In genomic region chr4:77880213-77880612, GRCm38 (mm10) we compare ENCODE assay signal across 19 mouse cellular contexts.
DNase-seq lines count a peak whose midpoint lies in the region; ATAC-seq and TF ChIP-seq lines count a peak whose summit lies in the region.
"Had no signal": no experiment of that assay in that cellular context is flagged by ENCODE, and none has a peak within 500 bp of the region (broad histone marks: within the 10 kb centered on the region; RNA-seq: fewer than 3 reads in every experiment).

No protein-coding gene starts in this region.

- no peak for TF ChIP-seq CTCF in heart, adult 2 months (IDR thresholded peaks at IDR 0.05)

- peak; percentile 30; the same call in 1 of the 2 replicates for ATAC-seq in midbrain, embryonic 11.5 days (ENCODE audit: low FRiP score)
- ATAC-seq in midbrain, embryonic 16.5 days: no peak
- ATAC-seq in midbrain, embryonic 15.5 days (replicated peaks): 0 out of 2 replicates have a peak, but pooled peaks have one; percentile 30
- 0 out of 2 replicates have a peak, but pooled peaks have one; percentile 35 for ATAC-seq in monocyte, adult 5-6 weeks (replicated peaks; ENCODE audit: insufficient number of reproducible peaks, low FRiP score, low TSS enrichment, poor library complexity, severe bottlenecking)
- ATAC-seq: forebrain, embryonic 14.5 days; hindbrain, embryonic 16.5 days; Patski had no signal

- 41% methylated on average over 2 of the region's 2 CpGs for WGBS in heart, adult 2 months
- WGBS in midbrain, embryonic 11.5 days: 44% methylated on average over 2 of the region's 2 CpGs
- 38% methylated on average over 2 of the region's 2 CpGs for WGBS in midbrain, embryonic 16.5 days
- WGBS in midbrain, embryonic 15.5 days: 39% methylated on average over 2 of the region's 2 CpGs
- 50% methylated on average over 2 of the region's 2 CpGs for WGBS in midbrain, embryonic 10.5 days

- H3K79me2 ChIP-seq in heart, adult 2 months (replicated peaks; ENCODE audit: control insufficient read depth, insufficient read depth, low read length): no peaks in the 10 kb centered on the region

- H3K4me2 ChIP-seq in midbrain, embryonic 11.5 days: no peak overlapping the region
- no peak overlapping the region for H3K4me2 ChIP-seq in midbrain, embryonic 16.5 days (ENCODE audit: low read length)
- no peak overlapping the region for H3K4me2 ChIP-seq in midbrain, embryonic 15.5 days
- H3K4me2 ChIP-seq: heart, embryonic 11.5 days; hindbrain, embryonic 13.5 days had no signal

- no peak for TF ChIP-seq POLR2A in heart, adult 2 months (IDR thresholded peaks at IDR 0.05; ENCODE audit: insufficient read depth, low read depth, low read length)

- no peak for TF ChIP-seq EP300 in heart, adult 2 months (IDR thresholded peaks at IDR 0.05; ENCODE audit: insufficient read depth, low read depth, low read length)

- H3K36me3 ChIP-seq in heart, adult 2 months (ENCODE audit: control insufficient read depth, insufficient read depth, low read length): no peaks in the 10 kb centered on the region
- H3K36me3 ChIP-seq in midbrain, embryonic 11.5 days (ENCODE audit: control insufficient read depth, insufficient read depth, low read length): no peaks in the 10 kb centered on the region
- no peaks in the 10 kb centered on the region for H3K36me3 ChIP-seq in midbrain, embryonic 16.5 days (ENCODE audit: control insufficient read depth, insufficient read depth, low read length)
- H3K36me3 ChIP-seq in midbrain, embryonic 15.5 days (replicated peaks): no peaks in the 10 kb centered on the region
- H3K36me3 ChIP-seq in midbrain, embryonic 10.5 days: no peaks in the 10 kb centered on the region
- H3K36me3 ChIP-seq: forebrain, embryonic 10.5 days; G1E; hindbrain, embryonic 13.5 days had no signal

- no peaks in the 10 kb centered on the region for H3K4me1 ChIP-seq in heart, adult 2 months (ENCODE audit: control insufficient read depth, insufficient read depth, low read length)
- H3K4me1 ChIP-seq in midbrain, embryonic 11.5 days (ENCODE audit: control insufficient read depth, insufficient read depth, low read length): no peaks in the 10 kb centered on the region
- H3K4me1 ChIP-seq in midbrain, embryonic 16.5 days (ENCODE audit: control insufficient read depth, insufficient read depth, low read length): no peaks in the 10 kb centered on the region
- no peaks in the 10 kb centered on the region for H3K4me1 ChIP-seq in midbrain, embryonic 15.5 days
- H3K4me1 ChIP-seq in midbrain, embryonic 10.5 days: no peaks in the 10 kb centered on the region
- H3K4me1 ChIP-seq: forebrain, embryonic 10.5 days; hindbrain, embryonic 13.5 days had no signal

- H3K27ac ChIP-seq in heart, adult 2 months: no peak overlapping the region
- no peak overlapping the region for H3K27ac ChIP-seq in midbrain, embryonic 11.5 days (ENCODE audit: low read depth, low read length)
- no peak overlapping the region for H3K27ac ChIP-seq in midbrain, embryonic 16.5 days (ENCODE audit: low read length)
- no peak overlapping the region for H3K27ac ChIP-seq in midbrain, embryonic 15.5 days
- H3K27ac ChIP-seq in midbrain, embryonic 10.5 days (replicated peaks): no peak overlapping the region
- H3K27ac ChIP-seq: forebrain, embryonic 10.5 days; hindbrain, embryonic 13.5 days had no signal

- peak; percentile 64 for DNase-seq in heart, adult 11 months
- no peak for DNase-seq in heart, adult 2 months
- DNase-seq in midbrain, embryonic 11.5 days (ENCODE audit: low spot score, missing footprints): no peak
- DNase-seq in midbrain, embryonic 10.5 days (ENCODE audit: low spot score): no peak
- DNase-seq: adrenal gland, postnatal 36 days; B cell, adult 2 months; cerebellum, adult 9-10 months; gastrocnemius, postnatal 25 days had no signal

- no peak overlapping the region for H3K9ac ChIP-seq in heart, adult 2 months (ENCODE audit: low read depth, low read length)
- H3K9ac ChIP-seq in midbrain, embryonic 11.5 days (ENCODE audit: low read length): no peak overlapping the region
- H3K9ac ChIP-seq in midbrain, embryonic 16.5 days (ENCODE audit: low read depth, low read length): no peak overlapping the region
- no peak overlapping the region for H3K9ac ChIP-seq in midbrain, embryonic 15.5 days
- H3K9ac ChIP-seq: hindbrain, embryonic 13.5 days had no signal

- H3K27me3 ChIP-seq in heart, adult 2 months (ENCODE audit: control insufficient read depth, insufficient read depth, low read length): no peaks in the 10 kb centered on the region
- no peaks in the 10 kb centered on the region for H3K27me3 ChIP-seq in midbrain, embryonic 11.5 days (ENCODE audit: control insufficient read depth, insufficient read depth, low read length)
- no peaks in the 10 kb centered on the region for H3K27me3 ChIP-seq in midbrain, embryonic 16.5 days (ENCODE audit: control insufficient read depth, insufficient read depth, low read depth, low read length)
- H3K27me3 ChIP-seq in midbrain, embryonic 15.5 days (replicated peaks): no peaks in the 10 kb centered on the region
- no peaks in the 10 kb centered on the region for H3K27me3 ChIP-seq in midbrain, embryonic 10.5 days (ENCODE audit: low read depth, poor library complexity, severe bottlenecking)
- H3K27me3 ChIP-seq: CH12.LX; hindbrain, embryonic 13.5 days; Patski had no signal

- H3K4me3 ChIP-seq in heart, adult 2 months: no peak overlapping the region
- H3K4me3 ChIP-seq in midbrain, embryonic 11.5 days (ENCODE audit: low read depth, low read length): no peak overlapping the region
- H3K4me3 ChIP-seq in midbrain, embryonic 16.5 days (ENCODE audit: low read depth, low read length): no peak overlapping the region
- no peak overlapping the region for H3K4me3 ChIP-seq in midbrain, embryonic 15.5 days
- H3K4me3 ChIP-seq in midbrain, embryonic 10.5 days: no peak overlapping the region
- H3K4me3 ChIP-seq: forebrain, embryonic 10.5 days; hindbrain, embryonic 13.5 days had no signal

- intact Hi-C loops in heart, adult 2 months (cut with DNase I): no loop called here

- H3K9me3 ChIP-seq in midbrain, embryonic 11.5 days (ENCODE audit: control insufficient read depth, low read length): no peaks in the 10 kb centered on the region
- no peaks in the 10 kb centered on the region for H3K9me3 ChIP-seq in midbrain, embryonic 16.5 days (replicated peaks; ENCODE audit: control insufficient read depth, low read length, poor library complexity, severe bottlenecking)
- no peaks in the 10 kb centered on the region for H3K9me3 ChIP-seq in midbrain, embryonic 15.5 days
- no peaks in the 10 kb centered on the region for H3K9me3 ChIP-seq in midbrain, embryonic 10.5 days (replicated peaks)
- H3K9me3 ChIP-seq: forebrain, embryonic 10.5 days; G1E; hindbrain, embryonic 13.5 days had no signal
